Mouse (Mus musculus) neutrophil, adult 59 days (primary cell): ENCODE measurements around the gene H2-M10.2. TPM values are rescaled to one million over a fixed set of nuclear protein-coding genes. Genes with fewer than 3 reads are reported as not detected.

ENCODE experiments used
- total RNA-seq, 2 experiments: library from RNA; stranded (reverse); gene quantifications; 1 replicate in 1 of 2; 2 replicates in 1 of 2; pipeline ENCODE4 v1.2.4; 2023

Gene H2-M10.2
- not detected for total RNA-seq

DNA sequence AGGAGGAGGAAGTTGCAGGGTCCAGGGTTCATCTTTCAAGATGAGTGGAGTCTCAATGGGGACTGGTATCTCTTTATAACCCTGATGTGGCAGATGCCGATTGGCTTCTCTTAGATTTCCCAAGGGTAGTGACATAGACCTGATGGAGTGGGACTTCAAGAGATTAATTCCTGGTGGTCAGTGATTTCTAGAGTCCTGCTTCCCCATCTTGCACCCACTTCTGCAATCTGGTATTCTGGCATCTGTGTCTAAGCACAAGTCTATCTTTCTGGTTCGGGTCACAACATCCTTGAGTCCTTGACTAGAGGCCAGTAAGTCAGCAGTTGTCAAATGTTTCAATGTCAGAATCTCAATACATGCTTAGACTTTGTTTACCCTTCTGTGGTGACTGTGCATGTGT is at the start of gene H2-M10.2:
TSS of gene H2-M10.2 (minus strand) at position 101 of the 400 bp plus-strand sequence.

DNA sequence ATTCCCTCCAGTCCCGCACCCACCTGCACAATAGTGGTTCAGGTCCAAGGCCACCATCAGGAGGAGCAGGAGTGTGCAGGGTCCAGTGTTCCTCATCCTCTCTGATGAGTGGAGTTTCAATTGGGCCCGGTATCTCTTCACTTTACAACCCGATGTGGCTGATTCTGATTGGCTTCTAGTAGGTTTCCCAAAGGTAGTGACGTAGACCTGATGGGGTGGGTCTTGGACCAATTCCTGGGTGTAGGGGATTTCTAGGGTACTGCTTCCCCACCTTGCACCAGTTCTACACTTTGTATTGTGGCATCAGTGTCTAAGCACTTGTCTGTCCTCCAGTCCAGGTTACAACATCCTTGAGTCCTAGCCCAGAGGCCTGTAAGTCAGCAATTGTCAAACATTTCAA is 39.8 kb upstream of the H2-M10.2 start, which contains the start of gene H2-M10.1:
TSS of gene H2-M10.1 (minus strand) at position 101 of the 400 bp plus-strand sequence.

DNA sequence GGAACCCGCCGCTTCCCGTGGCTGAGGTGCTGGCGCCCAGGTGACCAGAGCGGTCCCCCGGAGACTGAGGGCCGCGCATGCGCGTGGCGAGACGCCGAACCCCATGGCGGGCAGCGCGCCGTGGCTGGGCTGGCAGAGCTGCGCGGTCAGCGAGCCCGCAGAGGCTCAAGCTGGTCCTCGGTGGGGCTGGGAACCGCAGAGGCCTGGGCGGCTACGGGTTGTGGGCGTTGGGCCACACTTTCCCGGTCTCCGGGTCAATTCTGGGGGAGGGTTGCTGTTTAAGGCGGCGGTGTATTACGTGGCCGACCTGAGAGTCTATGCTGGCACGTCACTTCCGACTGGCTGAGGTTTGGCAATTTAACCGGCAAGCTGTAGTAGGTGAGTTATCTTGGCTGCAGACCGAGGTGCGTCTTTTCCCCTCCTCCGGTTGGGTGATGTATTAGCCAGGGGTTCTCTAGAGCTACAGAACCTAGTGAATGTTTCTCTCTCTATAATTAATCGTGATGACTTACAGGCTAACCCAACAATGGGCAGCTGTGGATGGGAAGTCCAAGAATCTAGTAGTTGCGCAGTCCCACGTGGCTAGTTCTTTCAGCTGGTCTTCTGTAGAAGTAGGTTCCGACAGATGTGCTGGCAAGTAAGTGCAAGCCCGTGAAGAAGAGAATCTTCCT is 14.6 kb downstream of the H2-M10.2 start, which contains the start of gene Trim39:
TSS of gene Trim39 (minus strand) at position 662 of the 671 bp plus-strand sequence.

DNA sequence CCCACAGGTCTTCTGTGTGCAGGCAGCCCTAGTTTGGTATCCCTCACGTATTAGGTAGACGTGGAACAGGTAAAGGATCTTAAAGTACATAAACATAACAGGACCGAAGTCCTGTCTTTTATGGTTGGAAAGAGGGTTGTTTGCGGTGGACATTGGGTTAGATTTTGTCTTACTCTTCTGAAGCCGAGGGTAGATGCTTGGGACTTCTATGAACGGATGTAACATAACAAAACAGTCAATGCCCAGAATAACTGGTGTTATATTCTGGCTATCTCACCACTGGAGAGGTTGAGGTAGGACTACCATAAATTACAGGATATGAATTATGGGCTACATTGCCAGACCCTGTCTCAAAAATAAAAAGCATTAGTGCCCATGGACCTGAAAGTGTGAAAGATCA is 28.3 kb downstream of the H2-M10.2 start, which contains the start of gene Rpp21:
TSS of gene Rpp21 (minus strand) at position 101 of the 400 bp plus-strand sequence.

Other genes with a start within 250 kb of the H2-M10.2 start
- 10 to 100 TPM; 28.5 to 30.4 TPM for gene H2-T22, start 243.7 kb downstream of the H2-M10.2 start, total RNA-seq
- gene Gm6034, start 243.5 kb downstream of the H2-M10.2 start, total RNA-seq = under 1 TPM in 1 of 2 experiments, not detected in 1; 0.24 TPM
- 10 to 100 TPM; 26.6 to 29.0 TPM for gene Gm11127, start 228.1 kb downstream of the H2-M10.2 start, total RNA-seq
- under 1 TPM; 0.44 to 0.82 TPM for gene Gm19684, start 164.8 kb downstream of the H2-M10.2 start, total RNA-seq
- under 1 TPM; 0.82 to 0.86 TPM for gene Gm7030, start 157.1 kb downstream of the H2-M10.2 start, total RNA-seq
- gene Gm8909, start 118.0 kb downstream of the H2-M10.2 start, total RNA-seq = not detected
- not detected for gene H2-T3, start 96.2 kb downstream of the H2-M10.2 start, total RNA-seq
- 10 to 100 TPM; 45.3 to 49.0 TPM for gene Rpp21, start 28.4 kb downstream of the H2-M10.2 start, total RNA-seq
- 10 to 100 TPM; 39.3 to 41.4 TPM for gene Trim39, start 14.2 kb downstream of the H2-M10.2 start, total RNA-seq
- not detected for gene H2-M10.1, start 39.7 kb upstream of the H2-M10.2 start, total RNA-seq
- gene H2-M10.3, start 81.9 kb upstream of the H2-M10.2 start, total RNA-seq = not detected
- not detected for gene H2-M10.4, start 175.8 kb upstream of the H2-M10.2 start, total RNA-seq